Mouse (Mus musculus): ENCODE data around the gene Zfyve21.

- TF ChIP-seq CTCF (IDR thresholded peaks at IDR 0.05; ENCODE audit: low read depth) (no peak), EP300 (IDR thresholded peaks at IDR 0.05; ENCODE audit: low read depth) (no peak)
These were observed 34.4 kb downstream of the Zfyve21 start for GRCm38 (mm10) chr12:111848300-111848798.
